Mouse (Mus musculus): ENCODE results near the gene Pknox2.

DNA sequence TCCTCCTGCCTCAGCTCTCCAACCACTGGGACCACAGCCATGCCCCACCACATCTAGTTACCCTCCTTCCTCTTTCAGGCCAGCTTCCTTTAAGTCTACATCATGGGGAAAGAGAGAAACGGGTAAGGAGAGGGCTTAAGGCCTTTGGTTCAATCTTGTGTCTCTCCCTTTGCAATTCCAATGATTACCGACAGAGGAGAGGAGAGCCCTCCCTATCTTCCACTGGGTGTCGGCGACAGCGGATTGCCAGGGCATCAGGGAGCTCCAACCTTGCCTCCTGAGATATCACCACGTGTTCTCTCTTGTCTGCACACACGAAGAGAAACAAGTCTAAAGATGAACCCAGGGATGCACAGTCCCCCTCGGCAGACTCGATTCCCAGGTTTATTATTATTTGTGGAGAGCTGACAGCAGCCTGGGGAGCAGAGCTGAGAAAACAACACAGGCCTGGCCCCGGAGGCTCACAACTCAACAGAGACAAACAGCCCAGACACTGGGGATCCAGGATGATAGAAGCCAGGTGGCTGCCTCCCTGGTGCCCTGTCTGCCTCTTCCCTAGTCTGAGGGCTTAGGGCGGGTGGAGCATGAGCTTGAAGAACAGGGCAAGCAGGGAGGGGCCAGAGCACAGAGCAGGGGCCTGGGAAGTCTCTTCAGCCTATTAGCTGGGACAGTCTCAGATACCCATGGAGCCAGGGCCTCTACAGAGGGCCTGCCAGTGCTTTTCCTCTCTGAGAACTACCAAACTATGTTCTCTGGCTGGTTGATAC lies 170.4 kb downstream of the Pknox2 start:
- peak; percentile 28; the same call in 1 of the 2 replicates for TF ChIP-seq CTCF (IDR thresholded peaks at IDR 0.05; ENCODE audit: control insufficient read depth, insufficient read depth, insufficient replicate concordance, low read depth, low read length)
- TF ChIP-seq POLR2A (IDR thresholded peaks at IDR 0.05; ENCODE audit: control insufficient read depth, low read depth, low read length), result no peak
